Mouse (Mus musculus) limb, embryonic 15.5 days (tissue): ENCODE data around the gene Tpcn1. TPM values are rescaled to one million over a fixed set of nuclear protein-coding genes. Genes with fewer than 3 reads are reported as not detected.

Experiments
- ATAC-seq: fragments of 200-750 bp; cut with Nextera tagmentation; 2 replicates; pipeline ENCODE4 v1.8.0; 2017; ENCODE audit warnings: low read depth, moderate TSS enrichment; ENCODE audit not compliant: insufficient number of reproducible peaks, low FRiP score, low TSS enrichment
- H3K27ac ChIP-seq: fragments of 300-500 bp; sonication (generic); 2 replicates; pipeline ENCODE4 v1.5.1; 2015; ENCODE audit warnings: moderate library complexity, mild to moderate bottlenecking, inconsistent platforms
- H3K27me3 ChIP-seq: fragments of 300-500 bp; sonication (generic); 2 replicates; pipeline ENCODE4 v1.6.1; 2015; ENCODE audit warnings: inconsistent platforms
- H3K36me3 ChIP-seq: fragments of 300-500 bp; sonication (generic); 2 replicates; pipeline ENCODE4 v1.6.1; 2015; ENCODE audit warnings: inconsistent platforms
- H3K4me1 ChIP-seq: fragments of 300-500 bp; sonication (generic); 2 replicates; pipeline ENCODE4 v1.6.1; 2015; ENCODE audit warnings: inconsistent platforms
- H3K4me2 ChIP-seq: fragments of 300-500 bp; sonication (generic); 2 replicates; pipeline ENCODE4 v1.6.1; 2015; ENCODE audit warnings: mild to moderate bottlenecking, inconsistent platforms
- H3K4me3 ChIP-seq: fragments of 300-500 bp; sonication (generic); 2 replicates; pipeline ENCODE4 v1.5.1; 2015; ENCODE audit warnings: mild to moderate bottlenecking, inconsistent platforms
- H3K9ac ChIP-seq: fragments of 300-500 bp; sonication (generic); 2 replicates; pipeline ENCODE4 v1.6.1; 2015; ENCODE audit warnings: inconsistent platforms
- H3K9me3 ChIP-seq: fragments of 300-500 bp; sonication (generic); 2 replicates; pipeline ENCODE4 v1.6.1; 2016; ENCODE audit warnings: inconsistent platforms
- WGBS: fragments of 180-500 bp; shearing (Covaris S2); methylation state at CpG from one replicate; pipeline ENCODE4 v1.1.7; 2015; 5-methylcytosine and 5-hydroxymethylcytosine counted together
- polyA plus RNA-seq: library from polyadenylated mRNA; unstranded; fragments of >200 nt; fragmentation: Nextera tagmentation; extraction: Ambion mirVana; gene quantifications from 2 replicates; pipeline ENCODE4 v1.2.1, GENCODE M21; 2015

Gene Tpcn1
- polyA plus RNA-seq, 1 experiment from 2014 or later, result 25.4 TPM

DNA sequence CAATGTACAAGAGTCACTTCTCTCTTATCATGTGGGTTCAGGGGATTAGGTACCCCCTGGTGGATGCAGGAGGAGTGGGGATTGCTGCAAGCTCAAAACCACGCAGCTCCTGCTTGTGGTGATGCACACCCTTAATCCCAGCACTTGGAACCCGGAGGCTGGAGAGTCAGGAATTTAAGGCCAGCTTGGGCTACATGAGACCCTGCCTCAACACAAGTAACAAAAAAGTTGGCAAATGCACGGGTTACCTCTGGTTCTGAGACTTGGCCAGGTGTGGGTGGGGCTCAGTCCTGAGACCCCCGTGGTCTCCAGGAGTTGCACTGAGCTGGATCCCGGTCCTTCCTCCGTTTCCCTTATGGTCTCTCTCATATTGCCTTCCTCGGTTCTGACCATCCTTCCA, 73.0 kb downstream of the Tpcn1 start:
- H3K9ac ChIP-seq, result no peak overlapping the region
- H3K36me3 ChIP-seq, result peaks cover 5% of the 10 kb centered on the region
- 69% methylated on average over 7 of the region's 7 CpGs for WGBS
- H3K27me3 ChIP-seq, result no peaks in the 10 kb centered on the region
- H3K27ac ChIP-seq, result peak overlapping the region; percentile 58; the same call in 1 of the 2 replicates
- ATAC-seq, result no peak
- H3K4me1 ChIP-seq, result peaks cover 63% of the 10 kb centered on the region
- H3K9me3 ChIP-seq, result no peaks in the 10 kb centered on the region
- H3K4me3 ChIP-seq, result no peak overlapping the region
- H3K4me2 ChIP-seq, result no peak overlapping the region

GRCm38 (mm10) chr5:120514754-120515153, 73.7 kb downstream of the Tpcn1 start:
- WGBS, result 3% methylated on average over 4 of the region's 4 CpGs
- Histone ChIP-seq H3K9me3 (no peaks in the 10 kb centered on the region), H3K27ac (peak overlapping the region; percentile 58), H3K27me3 (no peaks in the 10 kb centered on the region), H3K4me1 (peaks cover 63% of the 10 kb centered on the region), H3K36me3 (peaks cover under 1% of the 10 kb centered on the region; the same call in 1 of the 2 replicates), H3K4me2 (0 out of 2 replicates have a peak overlapping the region, but pooled peaks have one; percentile 10), H3K9ac (no peak overlapping the region), H3K4me3 (no peak overlapping the region)
- ATAC-seq, result no peak

- Histone ChIP-seq H3K27ac (peak overlapping the region; percentile 54), H3K9me3 (no peaks in the 10 kb centered on the region), H3K9ac (no peak overlapping the region), H3K27me3 (no peaks in the 10 kb centered on the region), H3K4me1 (peaks cover 63% of the 10 kb centered on the region), H3K36me3 (no peaks in the 10 kb centered on the region), H3K4me3 (no peak overlapping the region), H3K4me2 (no peak overlapping the region)
- ATAC-seq, result no peak
- WGBS, result 46% methylated on average over 9 of the region's 9 CpGs
Observed at GRCm38 (mm10) chr5:120514031-120514677, 74.3 kb downstream of the Tpcn1 start.

- Histone ChIP-seq H3K4me3 (peak overlapping the region; percentile 7; the same call in 1 of the 2 replicates), H3K27me3 (no peaks in the 10 kb centered on the region), H3K27ac (peak overlapping the region; percentile 13; the same call in 1 of the 2 replicates), H3K4me2 (0 out of 2 replicates have a peak overlapping the region, but pooled peaks have one; percentile 10), H3K4me1 (peaks cover 63% of the 10 kb centered on the region), H3K36me3 (no peaks in the 10 kb centered on the region), H3K9me3 (no peaks in the 10 kb centered on the region), H3K9ac (no peak overlapping the region)
- WGBS, result 48% methylated on average over 15 of the region's 15 CpGs
- ATAC-seq, result no peak
Observed at GRCm38 (mm10) chr5:120512911-120513555, 75.4 kb downstream of the Tpcn1 start.

DNA sequence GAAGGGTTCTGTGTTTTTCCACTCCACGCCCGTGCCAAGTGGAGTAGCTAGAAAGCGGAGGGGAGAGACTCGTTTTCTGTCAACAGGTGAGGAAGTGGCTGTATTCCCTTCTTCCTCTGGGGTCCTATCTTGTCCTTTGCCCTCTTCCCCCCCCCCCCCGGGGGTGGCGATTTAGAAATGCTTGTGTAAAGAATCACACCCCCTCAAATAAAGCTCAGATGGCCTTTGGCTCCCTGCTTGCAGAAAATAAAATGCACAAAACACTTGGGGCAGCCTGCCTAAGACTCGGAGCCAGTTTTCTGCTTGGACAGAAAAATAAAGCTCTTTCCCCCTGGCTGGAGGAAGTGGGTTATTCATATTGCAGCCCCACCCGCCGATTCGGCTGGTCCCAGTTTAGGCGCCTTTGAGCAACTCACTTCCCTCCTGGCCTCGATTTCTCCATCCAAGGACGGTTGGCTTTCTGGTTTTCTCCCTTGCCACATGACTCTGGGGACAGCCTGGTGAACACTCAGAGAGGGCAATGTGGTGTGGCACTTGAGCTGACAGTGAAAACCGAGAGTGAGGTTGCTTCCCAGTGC, 76.7 kb downstream of the Tpcn1 start:
- H3K27ac ChIP-seq, result peak overlapping the region; percentile 1; the same call in 1 of the 2 replicates
- WGBS, result 19% methylated on average over 11 of the region's 14 CpGs
- no peaks in the 10 kb centered on the region for H3K27me3 ChIP-seq
- H3K4me2 ChIP-seq, result peak overlapping the region; percentile 66
- H3K4me1 ChIP-seq, result peaks cover 55% of the 10 kb centered on the region
- H3K36me3 ChIP-seq, result no peaks in the 10 kb centered on the region
- H3K9me3 ChIP-seq, result no peaks in the 10 kb centered on the region
- no peak for ATAC-seq
- no peak overlapping the region for H3K9ac ChIP-seq
- H3K4me3 ChIP-seq, result peak overlapping the region; percentile 55

DNA sequence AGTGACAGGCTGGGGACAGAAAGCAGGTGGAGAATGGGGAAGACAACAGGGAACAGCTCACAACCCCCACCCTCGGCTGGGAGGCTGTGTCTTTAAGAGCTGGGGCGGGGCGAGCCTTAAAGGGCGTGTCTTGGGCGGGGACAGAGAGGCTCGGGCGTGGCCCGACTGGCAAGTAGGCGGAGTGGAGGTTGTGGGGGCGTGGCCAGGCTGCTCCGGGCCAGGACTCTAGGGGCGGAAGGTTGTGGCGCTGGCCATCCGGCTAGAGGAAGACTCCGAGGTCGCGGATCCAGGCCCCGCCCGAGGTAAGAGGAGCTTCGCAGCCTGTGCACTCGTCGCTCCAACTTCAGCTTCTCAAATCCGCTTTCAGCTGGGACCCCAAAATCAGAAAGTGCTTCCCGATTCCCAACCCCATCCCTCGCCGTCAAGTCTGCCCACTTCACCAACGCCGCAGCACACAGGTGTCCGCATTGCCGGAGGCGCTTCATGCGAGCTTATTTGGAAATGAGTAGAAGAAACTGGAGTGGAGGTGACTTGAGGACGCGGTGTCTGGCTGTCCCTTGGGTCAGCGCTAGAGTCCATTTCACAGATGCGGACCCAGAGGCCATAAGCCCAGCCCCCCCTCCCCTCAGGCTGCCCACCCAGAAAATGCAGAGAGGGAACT, 77.4 kb downstream of the Tpcn1 start, which contains the start of gene Slc8b1:
Slc8b1 (plus strand) TSS at position 187 of the 661 bp plus-strand sequence.
- peak; percentile 82 for ATAC-seq
- Histone ChIP-seq H3K9ac (peak within 1 kb of the TSS; percentile 24; the same call in 1 of the 2 replicates), H3K36me3 (no peaks in the 10 kb centered on the region), H3K4me1 (peaks cover 53% of the 10 kb centered on the region), H3K9me3 (no peaks in the 10 kb centered on the region), H3K27ac (peak within 1 kb of the TSS; percentile 1; the same call in 1 of the 2 replicates), H3K4me3 (peak within 1 kb of the TSS; percentile 55), H3K27me3 (no peaks in the 10 kb centered on the region), H3K4me2 (peak within 1 kb of the TSS; percentile 66)
- WGBS, result under 1% methylated on average over 36 of the region's 36 CpGs

DNA sequence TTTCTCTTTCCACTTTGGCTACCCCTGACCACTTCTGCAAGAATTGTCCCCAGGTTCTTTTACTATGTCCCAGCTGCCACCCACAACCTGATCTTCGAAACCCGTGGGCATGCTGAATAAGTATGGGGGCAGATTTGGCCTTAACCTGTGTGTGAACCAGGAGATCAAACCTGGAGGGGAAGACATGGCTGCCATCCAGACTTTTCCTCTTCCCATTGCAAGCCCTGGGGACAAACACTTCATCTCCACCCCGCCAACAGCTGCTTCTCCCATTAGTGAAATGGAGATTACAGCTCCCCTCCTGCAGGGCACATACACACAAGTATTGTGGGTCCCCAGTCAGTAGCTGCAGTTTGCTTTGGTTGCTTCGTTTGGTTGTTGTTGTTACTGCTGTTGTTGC, 81.2 kb downstream of the Tpcn1 start:
- no peak overlapping the region for H3K4me2 ChIP-seq
- no peak overlapping the region for H3K9ac ChIP-seq
- no peak for ATAC-seq
- peaks cover 39% of the 10 kb centered on the region for H3K4me1 ChIP-seq
- WGBS, result 43% methylated on average over 4 of the region's 4 CpGs
- no peak overlapping the region for H3K4me3 ChIP-seq
- H3K9me3 ChIP-seq, result no peaks in the 10 kb centered on the region
- H3K27ac ChIP-seq, result no peak overlapping the region
- no peaks in the 10 kb centered on the region for H3K36me3 ChIP-seq
- no peaks in the 10 kb centered on the region for H3K27me3 ChIP-seq

DNA sequence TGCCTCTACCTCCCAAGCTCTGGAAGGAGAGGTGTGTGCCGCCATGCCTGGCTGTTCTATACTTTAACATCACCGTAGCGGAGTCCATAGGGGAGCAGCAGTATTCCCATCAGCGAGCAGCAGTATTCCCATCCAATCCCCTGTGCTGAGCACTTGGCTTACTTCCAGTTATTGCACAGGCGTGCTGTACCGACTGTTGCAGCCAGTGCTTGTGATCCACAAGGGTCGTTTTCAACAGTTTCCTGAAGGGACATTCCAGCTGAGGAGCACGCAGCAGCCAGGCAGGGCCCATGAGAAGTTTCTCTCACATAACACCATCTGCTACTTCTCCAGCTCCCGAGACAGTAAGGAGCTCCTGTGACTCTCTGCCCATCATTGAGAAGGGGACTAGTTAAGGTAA, 82.0 kb downstream of the Tpcn1 start:
- no peak overlapping the region for H3K4me2 ChIP-seq
- no peaks in the 10 kb centered on the region for H3K9me3 ChIP-seq
- H3K36me3 ChIP-seq, result no peaks in the 10 kb centered on the region
- no peak overlapping the region for H3K9ac ChIP-seq
- ATAC-seq, result no peak
- 34% methylated on average over 9 of the region's 9 CpGs for WGBS
- H3K27me3 ChIP-seq, result no peaks in the 10 kb centered on the region
- H3K4me1 ChIP-seq, result peaks cover 40% of the 10 kb centered on the region
- no peak overlapping the region for H3K4me3 ChIP-seq
- no peak overlapping the region for H3K27ac ChIP-seq

DNA sequence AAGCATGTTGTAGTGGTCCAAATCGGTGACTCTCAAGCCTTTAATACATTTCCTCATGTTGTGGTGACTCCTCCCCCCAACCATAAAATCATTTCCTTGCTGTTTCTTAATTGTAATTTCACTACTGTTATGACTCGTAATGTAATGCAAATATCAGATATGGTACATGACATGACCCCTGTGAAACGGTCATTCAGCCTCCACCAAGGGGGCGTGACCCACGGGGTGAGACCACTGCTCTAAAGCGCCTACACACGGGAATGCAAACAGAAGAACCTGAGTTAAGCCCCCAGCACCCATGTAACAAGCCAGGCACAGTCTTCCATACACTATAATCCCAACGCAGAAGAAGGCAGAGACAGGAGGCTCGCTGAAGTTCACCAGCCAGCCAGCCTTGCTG, 82.7 kb downstream of the Tpcn1 start:
- H3K9me3 ChIP-seq, result no peaks in the 10 kb centered on the region
- no peaks in the 10 kb centered on the region for H3K27me3 ChIP-seq
- H3K4me3 ChIP-seq, result no peak overlapping the region
- H3K36me3 ChIP-seq, result no peaks in the 10 kb centered on the region
- H3K9ac ChIP-seq, result no peak overlapping the region
- no peak overlapping the region for H3K27ac ChIP-seq
- WGBS, result 63% methylated on average over 9 of the region's 9 CpGs
- peak overlapping the region; percentile 23; the same call in 1 of the 2 replicates for H3K4me2 ChIP-seq
- peaks cover 34% of the 10 kb centered on the region for H3K4me1 ChIP-seq
- no peak for ATAC-seq

- Histone ChIP-seq H3K4me2 (peak overlapping the region; percentile 23; the same call in 1 of the 2 replicates), H3K27me3 (no peaks in the 10 kb centered on the region), H3K9me3 (no peaks in the 10 kb centered on the region), H3K4me1 (peaks cover 31% of the 10 kb centered on the region), H3K36me3 (no peaks in the 10 kb centered on the region), H3K4me3 (no peak overlapping the region), H3K9ac (no peak overlapping the region), H3K27ac (no peak overlapping the region)
- ATAC-seq, result no peak
- 17% methylated on average over 16 of the region's 16 CpGs for WGBS
Observed at GRCm38 (mm10) chr5:120505368-120505767, 83.1 kb downstream of the Tpcn1 start.

- peak within 1 kb of the TSS; percentile 81 for H3K4me3 ChIP-seq
- peak within 1 kb of the TSS; percentile 83 for H3K9ac ChIP-seq
- no peaks in the 10 kb centered on the region for H3K9me3 ChIP-seq
- ATAC-seq, result peak; percentile 49; the same call in 1 of the 2 replicates
- 0% methylated on average over 50 of the region's 55 CpGs for WGBS
- peaks cover 31% of the 10 kb centered on the region for H3K4me1 ChIP-seq
- no peak within 1 kb of the TSS for H3K27ac ChIP-seq
- H3K27me3 ChIP-seq, result no peaks in the 10 kb centered on the region
- H3K36me3 ChIP-seq, result 0 out of 2 replicates have a peak, but pooled peaks cover 6% of the 10 kb centered on the region
- peak within 1 kb of the TSS; percentile 91 for H3K4me2 ChIP-seq
Observed at GRCm38 (mm10) chr5:120503144-120503795, 85.2 kb downstream of the Tpcn1 start, which contains the start of gene Plbd2. Gene Plbd2, minus strand, starts transcription at chr5:120503625.
